Mouse (Mus musculus) bone marrow, adult 2 months (tissue): ENCODE measurements around the gene Slc22a5.
"Not testable (repeated sequence)": the region's sequence is repeated elsewhere in the genome, so short reads cannot be mapped to it uniquely, and the experiment has no call there.

Source experiments
- CTCF ChIP-seq: fragments of 200-500 bp; IDR thresholded peaks from 2 replicates; pipeline ENCODE4 v1.5.1; 2011; ENCODE audit warnings: low read length, control low read depth; ENCODE audit not compliant: control insufficient read depth, insufficient read depth
- POLR2A ChIP-seq: fragments of 200-500 bp; IDR thresholded peaks from 2 replicates; pipeline ENCODE4 v1.6.1; 2011; ENCODE audit warnings: low read depth, mild to moderate bottlenecking, control low read depth, low read length, borderline replicate concordance; ENCODE audit not compliant: control insufficient read depth

DNA sequence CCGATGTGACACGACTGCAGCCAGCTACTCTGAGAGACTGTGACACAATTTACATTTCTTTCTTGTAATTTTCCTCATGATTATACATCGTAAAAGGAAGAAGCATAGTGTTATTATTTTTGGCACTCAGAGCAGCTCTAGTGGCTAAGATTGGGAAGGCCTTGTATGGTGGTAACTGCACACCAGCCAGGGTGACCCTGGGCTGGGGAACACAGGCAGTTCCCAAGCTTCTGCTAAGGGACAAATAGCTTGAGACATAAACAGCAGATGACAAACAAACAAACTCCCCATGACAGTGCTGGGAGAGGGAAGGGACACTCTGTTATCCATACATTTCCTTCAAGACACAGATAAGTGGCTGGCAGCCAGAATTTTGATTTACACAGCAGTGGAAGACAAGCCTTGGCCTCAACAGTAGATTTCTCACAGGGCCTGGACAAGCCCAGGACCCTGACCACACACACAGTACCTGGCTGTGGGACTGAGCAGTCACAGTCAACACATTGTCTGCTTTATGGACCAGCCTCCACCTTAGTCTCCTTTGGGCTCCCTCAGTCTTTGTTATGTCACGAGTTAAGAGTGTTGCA lies 26.6 kb downstream of the Slc22a5 start:
- TF ChIP-seq POLR2A, CTCF: not testable (repeated sequence)
